Mouse (Mus musculus): Measurements from ENCODE around the gene Prrc2b. TPM values are rescaled to one million over a fixed set of nuclear protein-coding genes. Genes with fewer than 3 reads are reported as not detected.

Prrc2b gene
- total RNA-seq, 2 experiments from 2014 or later = 244 to 245 TPM

DNA sequence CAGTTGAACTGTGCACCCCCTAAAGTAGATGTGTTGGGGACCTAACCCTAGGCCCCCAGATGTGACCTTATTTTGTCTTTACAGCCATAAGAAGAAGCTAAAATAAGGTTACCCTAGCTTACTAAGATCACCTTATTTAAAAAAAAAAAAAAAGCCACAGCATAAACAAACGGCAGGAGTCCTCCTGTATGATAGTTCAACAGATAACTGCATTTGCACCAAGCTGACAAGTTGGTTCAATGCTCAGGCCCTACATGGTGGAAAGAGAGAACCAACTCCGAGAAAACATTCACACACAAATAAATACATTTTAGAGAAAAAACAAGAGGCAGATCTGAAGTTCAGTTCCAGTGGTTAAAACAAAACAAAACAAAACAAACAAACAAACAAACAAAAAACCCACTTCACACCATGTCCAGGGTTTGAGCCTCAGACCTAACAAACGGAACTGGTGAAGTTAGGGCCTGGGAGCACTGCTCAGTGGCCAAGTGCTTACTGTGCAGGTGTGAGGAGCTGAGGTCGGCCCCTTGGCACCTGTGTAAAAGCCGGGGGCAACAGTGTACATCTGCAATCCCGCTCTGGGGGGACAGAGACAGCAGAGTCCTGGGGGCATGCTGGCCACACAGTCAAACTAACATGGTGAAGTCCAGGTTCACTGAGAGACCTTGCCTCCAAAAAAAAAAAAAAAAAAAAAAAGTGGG is 18.9 kb upstream of the Prrc2b start:
- intact Hi-C loops (cut with DNase I) = loop anchor here (5.0 kb wide), 1 partner anchor 100 kb away; no protein-coding TSS in a partner anchor
- DNase-seq (ENCODE audit: low spot score in 2 of 2) = no peak

DNA sequence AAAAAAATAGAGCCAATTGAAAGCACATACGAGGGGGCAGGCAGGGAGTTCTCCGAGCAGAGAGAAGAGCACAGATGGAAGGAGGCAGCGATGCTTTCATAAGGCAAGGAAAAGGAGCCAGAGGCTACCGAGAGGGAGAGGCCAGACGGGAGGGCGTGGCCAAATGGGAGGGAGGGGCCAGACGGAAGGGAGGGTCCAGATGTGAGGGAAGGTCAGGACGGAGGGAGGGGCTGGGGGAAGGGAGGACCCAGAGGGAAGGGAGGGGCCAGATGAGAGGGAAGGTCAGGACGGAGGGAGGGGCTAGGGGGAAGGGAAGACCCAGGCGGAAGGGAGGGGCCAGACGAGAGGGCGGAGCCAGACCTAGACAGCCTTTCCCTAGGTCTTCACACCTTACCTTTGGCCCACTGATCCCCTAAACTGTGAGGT is 18.3 kb upstream of the Prrc2b start:
- DNase-seq (ENCODE audit: low spot score in 2 of 2) = no peak

DNA sequence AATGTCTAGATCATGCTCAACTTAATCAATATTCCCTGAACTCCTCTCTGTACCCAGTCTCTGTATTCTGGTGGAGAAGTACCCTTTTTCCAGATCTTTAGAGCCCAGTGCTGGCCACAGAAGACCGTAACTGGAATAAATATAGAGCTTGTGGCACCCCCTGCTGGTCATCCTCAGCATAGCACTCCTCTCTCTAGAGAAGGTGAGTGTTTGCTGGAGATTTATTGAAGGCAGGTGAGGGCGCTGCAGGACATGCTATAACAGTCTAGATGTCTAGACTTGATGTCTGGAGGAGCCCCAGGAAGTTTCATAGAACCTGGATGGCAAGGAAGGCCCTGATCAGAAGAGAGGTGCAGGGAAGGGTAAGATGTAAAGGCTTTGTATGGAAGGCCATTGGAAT is 16.8 kb upstream of the Prrc2b start:
- DNase-seq (ENCODE audit: low spot score in 2 of 2) = peak; percentile 92 to 94
- intact Hi-C loops (cut with DNase I) = loop anchor here (5.0 kb wide), 1 partner anchor 102 kb away; no protein-coding TSS in a partner anchor

More for the DNA sequence above, 18.3 kb upstream of the Prrc2b start:
- intact Hi-C loops (cut with DNase I) = loop anchor here (5.0 kb wide), 1 partner anchor 100 kb away; no protein-coding TSS in a partner anchor

DNA sequence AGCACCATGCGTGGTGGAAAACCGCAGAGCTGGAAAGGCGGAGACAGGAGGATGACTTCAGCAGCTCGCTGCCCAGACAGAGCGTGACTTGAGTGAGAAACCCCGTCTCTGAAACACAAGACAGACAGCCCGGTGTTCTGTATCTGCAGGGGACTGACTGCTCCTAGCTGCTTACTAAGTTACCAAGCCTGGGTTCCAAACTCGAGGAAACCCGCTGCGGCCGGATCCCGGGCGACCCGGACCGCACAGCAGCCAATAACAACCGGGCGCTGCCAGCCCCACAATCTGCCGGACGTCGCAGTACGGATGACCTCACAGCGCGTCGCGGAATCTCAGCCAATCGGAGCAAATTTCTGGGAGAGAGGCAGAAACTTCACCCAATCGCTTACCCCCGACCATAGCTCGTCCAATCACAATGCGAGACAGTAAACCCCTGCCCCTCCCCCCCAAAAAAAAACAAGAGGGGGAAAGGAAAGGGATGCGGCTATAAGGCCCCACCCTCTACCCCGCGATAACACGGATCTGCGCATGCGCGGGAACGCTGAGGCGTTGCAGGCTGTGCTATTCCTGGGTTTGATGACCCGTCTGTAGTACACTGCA is 13.1 kb upstream of the Prrc2b start:
- DNase-seq (ENCODE audit: low spot score in 2 of 2) = peak; percentile 96 to 99
- intact Hi-C loops (cut with DNase I) = loop anchor here (5.0 kb wide), 1 partner anchor 45 kb away; no protein-coding TSS in a partner anchor

DNA sequence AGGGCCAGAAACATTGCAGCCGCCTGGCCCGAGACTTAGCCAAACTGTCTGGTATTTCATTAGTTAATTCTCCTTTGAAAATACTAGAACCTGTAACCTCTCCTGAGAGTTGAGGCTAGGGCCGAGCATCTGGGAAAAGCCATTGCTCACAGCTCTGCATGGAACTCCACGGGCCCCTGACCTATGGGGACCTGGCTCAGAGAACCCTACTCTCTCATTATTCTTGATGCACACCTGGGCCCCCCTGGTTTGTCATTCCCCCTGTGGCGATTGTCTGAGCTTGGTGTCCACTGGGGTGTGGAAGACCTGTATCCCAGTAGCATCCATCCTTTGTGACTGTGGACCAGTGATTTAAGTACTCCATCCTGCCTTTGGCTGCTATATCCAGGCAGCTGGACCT is 11.5 kb upstream of the Prrc2b start:
- intact Hi-C loops (cut with DNase I) = loop anchor here (5.0 kb wide), 1 partner anchor 43 kb away; no protein-coding TSS in a partner anchor

DNA sequence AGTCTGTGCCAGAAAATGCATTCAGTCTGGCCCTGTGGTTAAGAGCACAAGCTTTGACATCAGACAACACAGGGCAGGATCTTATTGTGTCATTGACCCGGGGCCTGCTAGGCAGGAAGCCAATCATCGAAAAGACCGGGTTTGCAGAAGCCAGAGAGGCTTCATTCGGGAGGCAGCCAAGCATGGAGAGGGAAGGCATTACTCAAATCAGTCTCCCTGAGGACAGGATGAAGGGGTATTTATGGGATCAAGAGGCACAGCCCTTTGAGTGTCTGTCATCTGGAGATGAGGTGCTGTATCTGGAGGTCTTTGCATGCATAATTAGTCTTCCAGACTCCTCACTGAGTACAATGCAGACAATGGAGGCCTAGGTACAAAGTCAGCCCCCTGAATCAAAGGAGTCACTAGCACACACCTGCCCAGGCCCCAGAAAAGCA is 10.4 kb upstream of the Prrc2b start:
- intact Hi-C loops (cut with DNase I) = no loop called here
- DNase-seq (ENCODE audit: low spot score in 2 of 2) = no peak

More for the DNA sequence above, 11.5 kb upstream of the Prrc2b start:
- no peak for DNase-seq (ENCODE audit: low spot score in 2 of 2)

DNA sequence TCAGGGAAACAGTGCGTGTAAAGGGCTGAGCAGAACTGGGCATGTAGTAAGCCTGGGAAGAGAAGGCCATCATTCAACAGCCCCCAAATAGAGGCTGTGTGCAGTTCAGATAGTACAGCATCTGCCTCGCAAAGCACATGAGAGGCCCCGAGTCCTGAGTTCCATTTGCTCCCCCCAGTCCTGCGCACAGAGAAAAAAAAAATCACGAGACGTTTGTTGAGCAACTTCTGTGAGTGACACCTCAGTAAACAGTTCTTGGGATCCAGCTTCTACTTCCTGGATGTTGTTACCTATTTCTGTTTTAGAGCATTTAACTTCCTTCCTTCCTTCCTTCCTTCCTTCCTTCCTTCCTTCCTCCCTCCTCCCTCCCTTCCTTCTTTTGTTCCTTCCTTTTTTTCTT is 9.3 kb upstream of the Prrc2b start:
- DNase-seq (ENCODE audit: low spot score in 2 of 2) = no peak
- intact Hi-C loops (cut with DNase I) = no loop called here

DNA sequence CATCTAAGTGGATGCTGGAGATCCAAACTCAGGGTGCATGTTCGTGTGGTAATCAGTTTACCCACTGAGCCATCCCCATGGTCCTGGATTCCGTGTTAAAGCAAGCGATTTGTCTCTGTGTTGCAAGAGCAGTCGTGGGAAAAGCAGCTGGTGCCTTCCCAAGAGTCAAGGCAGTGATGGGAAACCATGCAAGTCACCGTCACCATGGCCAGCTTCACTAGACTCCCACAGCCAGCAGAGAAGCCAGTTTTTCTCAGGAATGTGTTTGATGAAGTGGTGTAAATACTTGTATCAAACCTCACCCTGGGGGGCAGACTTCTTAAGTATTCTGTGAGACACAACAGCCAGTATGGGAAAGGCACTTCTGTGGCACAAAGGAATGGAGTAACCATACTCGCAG is 8.5 kb upstream of the Prrc2b start:
- DNase-seq (ENCODE audit: low spot score in 2 of 2) = no peak
- intact Hi-C loops (cut with DNase I) = no loop called here

DNA sequence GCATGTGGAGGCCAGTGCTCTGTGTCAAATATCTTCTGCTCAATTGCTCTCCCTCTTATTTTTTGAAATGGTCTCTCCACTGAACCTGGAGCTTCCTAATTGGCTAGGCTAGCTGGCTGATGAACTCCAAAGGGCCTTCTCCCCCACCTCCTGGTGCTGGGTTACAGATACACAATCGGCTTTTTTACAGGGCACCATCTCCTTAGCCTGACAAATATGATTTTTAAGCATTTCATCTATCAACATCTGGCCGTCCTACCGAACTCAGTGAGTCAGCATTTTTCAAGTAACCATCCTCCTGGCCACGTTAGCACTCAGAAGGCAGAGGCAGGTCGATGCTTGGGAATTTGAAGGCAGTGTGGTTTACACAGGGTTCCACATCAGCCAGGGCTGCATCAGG is 6.2 kb upstream of the Prrc2b start:
- intact Hi-C loops (cut with DNase I) = no loop called here
- DNase-seq (ENCODE audit: low spot score in 2 of 2) = no peak

DNA sequence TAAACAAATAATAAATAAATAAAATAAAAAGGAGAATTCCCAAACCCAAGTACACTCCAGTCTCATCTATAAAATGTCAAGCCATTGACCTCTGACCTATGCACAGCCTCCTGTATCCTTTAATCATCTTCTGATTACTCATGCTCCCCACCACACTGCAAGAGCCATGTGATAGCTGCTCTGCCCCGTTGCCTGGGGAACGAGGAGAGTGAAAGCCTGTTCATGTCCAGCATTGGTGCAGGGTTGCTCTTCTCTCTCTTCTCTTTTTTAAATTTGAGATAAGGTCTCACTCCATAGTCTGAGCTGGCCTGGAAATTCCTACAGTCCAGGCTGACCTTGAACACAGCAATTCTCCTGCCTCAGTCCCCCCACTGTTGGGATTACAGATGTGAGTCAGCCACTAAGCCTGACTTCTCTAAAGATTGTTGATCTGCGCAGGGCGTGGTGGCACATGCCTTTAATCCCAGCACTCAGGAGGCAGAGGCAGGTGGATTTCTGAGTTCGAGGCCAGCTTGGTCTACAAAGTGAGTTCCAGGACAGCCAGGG is 4.2 kb upstream of the Prrc2b start:
- DNase-seq (ENCODE audit: low spot score in 2 of 2) = no peak
- intact Hi-C loops (cut with DNase I) = no loop called here

DNA sequence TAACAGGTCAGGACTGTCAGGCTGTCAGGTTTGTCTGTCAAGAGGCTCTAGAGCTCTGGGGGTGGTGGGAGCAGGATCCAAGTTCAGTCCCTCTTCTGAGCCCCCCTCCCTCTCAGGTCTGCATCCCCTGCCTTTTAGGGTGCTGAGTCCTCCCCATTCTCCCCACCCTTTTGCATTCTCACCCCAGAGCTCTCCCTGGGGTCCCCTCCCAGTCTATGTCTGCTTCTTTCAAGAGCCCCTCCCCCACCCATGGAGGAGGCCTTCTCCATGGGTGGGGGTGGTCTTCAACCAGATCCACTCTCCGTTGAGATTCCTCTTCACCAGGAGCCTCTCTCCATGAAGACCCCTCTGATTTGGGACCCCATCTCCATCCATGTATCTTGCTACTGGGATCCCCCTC is 747 bp upstream of the Prrc2b start:
- intact Hi-C loops (cut with DNase I) = loop anchor here (5.0 kb wide), 1 partner anchor 37 kb away; no protein-coding TSS in a partner anchor
- no peak for DNase-seq (ENCODE audit: low spot score in 2 of 2)

DNA sequence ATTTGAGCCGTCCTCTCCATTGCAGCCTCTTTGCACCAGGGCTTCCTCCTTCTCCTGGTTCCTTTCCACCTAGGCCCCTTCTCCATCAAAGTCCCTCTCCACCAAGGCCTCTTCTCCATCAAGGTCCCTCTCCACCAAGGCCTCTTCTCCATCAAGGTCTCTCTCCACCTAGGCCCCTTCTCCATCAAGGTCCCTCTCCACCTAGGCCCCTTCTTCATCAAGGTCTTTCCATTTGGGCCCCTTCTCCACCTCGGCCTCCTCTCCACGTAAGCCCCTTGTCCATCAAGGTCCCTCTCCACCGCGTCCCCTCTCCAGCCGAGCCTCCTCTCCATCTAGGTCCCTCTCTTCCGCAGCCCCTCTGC is 339 bp upstream of the Prrc2b start:
- DNase-seq (ENCODE audit: low spot score in 2 of 2) = no peak
- intact Hi-C loops (cut with DNase I) = loop anchor here (5.0 kb wide), 1 partner anchor 37 kb away; no protein-coding TSS in a partner anchor

DNA sequence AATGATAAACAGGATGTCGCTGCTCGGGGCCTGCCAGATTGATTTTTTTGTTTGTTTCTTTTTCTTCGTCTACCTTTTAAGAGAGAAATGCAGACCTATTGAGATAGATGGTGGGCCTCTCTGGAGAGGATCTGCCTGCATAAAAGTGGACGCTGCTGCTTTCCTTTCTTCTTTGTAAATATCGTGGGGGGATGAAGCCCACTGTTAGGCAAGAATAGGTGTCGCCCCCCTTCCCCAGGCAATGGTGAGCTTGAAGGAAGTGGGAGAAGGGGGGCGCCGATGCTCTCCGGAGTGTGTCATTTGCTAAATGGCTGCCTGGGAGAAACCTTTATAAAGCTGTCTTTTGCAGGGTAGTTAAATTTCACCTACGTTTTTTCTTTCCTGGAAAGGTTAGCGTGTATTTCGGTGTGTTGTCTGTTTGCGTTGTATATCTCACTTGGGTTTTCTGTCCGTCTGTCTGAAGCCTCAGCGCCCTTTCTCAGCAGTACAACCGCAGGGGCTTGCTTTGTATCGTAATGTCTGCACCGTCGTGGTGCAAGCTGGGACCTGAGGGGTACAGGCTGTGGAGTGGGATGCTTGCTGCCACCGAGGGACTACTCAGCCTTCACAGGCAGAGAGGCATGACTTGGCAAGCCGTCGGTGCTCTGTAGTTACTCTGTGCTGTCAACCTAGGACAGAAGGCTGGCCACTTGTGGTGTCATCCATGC is 931 bp downstream of the Prrc2b start:
- intact Hi-C loops (cut with DNase I) = loop anchor here (5.0 kb wide), 1 partner anchor 35 kb away; no protein-coding TSS in a partner anchor
- DNase-seq (ENCODE audit: low spot score in 2 of 2) = no peak

DNA sequence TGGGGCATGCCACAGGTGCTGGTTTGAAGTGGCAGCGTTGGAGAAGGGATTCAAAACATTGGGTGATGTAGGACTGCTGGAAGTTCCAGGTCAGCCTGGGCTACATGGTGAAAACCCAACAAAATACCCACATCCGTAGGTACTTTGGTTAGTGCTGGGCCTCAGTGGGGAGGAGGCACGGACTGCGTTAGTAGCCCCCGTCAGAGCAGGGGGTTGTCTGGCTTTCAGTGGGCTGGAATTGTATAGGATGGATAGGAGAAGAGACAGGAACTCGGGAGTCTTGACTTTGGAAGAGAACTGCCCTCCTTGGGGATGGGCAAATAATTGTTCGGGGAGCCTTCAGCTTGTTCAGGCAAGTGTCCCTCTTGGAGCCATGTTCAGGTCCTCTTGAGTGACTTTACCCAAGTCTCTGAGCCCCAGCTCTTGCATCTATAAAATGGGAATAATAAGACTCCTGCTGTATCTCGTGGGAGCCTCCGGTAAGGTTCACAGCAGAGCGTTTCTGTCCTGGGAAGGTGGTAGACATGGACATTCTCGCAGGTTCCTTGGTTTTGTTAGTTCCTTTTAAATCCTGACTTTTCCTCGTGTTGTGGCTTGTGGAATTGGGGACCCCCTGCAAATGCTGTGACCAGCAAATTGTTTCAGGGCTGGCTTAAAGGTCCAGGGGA is 1.6 kb downstream of the Prrc2b start:
- intact Hi-C loops (cut with DNase I) = loop anchor here (5.0 kb wide), 1 partner anchor 35 kb away; no protein-coding TSS in a partner anchor
- DNase-seq (ENCODE audit: low spot score in 2 of 2) = no peak

DNA sequence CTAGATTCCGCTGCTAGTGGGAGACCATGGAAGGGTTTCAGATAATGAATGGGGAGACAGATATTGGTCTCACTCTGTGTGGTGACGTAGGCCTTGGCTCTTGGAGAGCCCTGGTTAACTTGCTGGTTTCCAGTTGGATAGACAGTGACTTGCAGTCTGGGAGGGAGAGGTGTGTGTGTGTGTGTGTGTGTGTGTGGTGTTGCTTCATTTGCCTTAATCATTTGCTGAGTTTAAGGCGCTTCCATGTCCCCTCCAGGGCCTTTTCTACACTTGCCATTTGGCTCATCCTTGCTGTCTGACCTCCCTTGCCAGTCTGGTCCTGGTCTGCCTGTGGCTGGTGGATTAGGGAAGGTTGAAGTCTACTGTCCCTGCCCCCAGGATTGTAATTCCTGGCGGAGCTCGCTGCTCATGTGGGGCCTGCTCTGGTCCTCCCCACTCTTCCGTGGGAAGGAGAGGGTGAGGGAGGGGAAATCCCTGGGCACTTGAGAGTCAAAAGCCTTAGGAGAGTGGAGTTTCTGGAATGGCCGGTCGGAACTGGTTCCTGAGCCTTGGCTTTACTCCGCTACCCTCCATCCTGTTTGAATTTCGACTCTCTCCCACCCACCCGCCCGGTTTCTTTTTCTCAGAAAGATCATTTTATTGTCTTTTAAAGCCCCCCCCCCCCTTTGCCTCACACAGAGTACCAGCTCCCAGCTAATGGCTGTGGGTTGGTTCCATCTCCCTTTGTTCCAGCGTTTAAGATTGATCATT is 2.3 kb downstream of the Prrc2b start:
- no peak for DNase-seq (ENCODE audit: low spot score in 2 of 2)
- intact Hi-C loops (cut with DNase I) = loop anchor here (5.0 kb wide), 1 partner anchor 34 kb away; no protein-coding TSS in a partner anchor

DNA sequence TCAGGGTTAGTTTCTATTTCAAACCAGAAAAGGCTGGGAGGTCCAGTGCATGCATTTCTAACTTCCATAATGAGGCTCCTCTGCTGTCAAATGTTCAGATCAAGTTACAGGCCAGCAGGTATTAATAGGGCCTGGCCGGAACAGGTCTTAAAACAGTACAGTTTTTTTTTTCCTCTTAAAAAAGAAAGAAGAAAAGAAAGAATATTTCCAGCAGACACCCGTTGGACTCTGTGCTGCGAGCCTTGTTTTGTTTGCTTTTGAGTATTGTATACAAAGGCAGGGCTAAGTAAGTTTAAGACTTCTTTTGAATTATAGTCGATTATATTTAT is 2.9 kb downstream of the Prrc2b start:
- intact Hi-C loops (cut with DNase I) = loop anchor here (5.0 kb wide), 1 partner anchor 34 kb away; no protein-coding TSS in a partner anchor
- DNase-seq (ENCODE audit: low spot score in 2 of 2) = no peak

DNA sequence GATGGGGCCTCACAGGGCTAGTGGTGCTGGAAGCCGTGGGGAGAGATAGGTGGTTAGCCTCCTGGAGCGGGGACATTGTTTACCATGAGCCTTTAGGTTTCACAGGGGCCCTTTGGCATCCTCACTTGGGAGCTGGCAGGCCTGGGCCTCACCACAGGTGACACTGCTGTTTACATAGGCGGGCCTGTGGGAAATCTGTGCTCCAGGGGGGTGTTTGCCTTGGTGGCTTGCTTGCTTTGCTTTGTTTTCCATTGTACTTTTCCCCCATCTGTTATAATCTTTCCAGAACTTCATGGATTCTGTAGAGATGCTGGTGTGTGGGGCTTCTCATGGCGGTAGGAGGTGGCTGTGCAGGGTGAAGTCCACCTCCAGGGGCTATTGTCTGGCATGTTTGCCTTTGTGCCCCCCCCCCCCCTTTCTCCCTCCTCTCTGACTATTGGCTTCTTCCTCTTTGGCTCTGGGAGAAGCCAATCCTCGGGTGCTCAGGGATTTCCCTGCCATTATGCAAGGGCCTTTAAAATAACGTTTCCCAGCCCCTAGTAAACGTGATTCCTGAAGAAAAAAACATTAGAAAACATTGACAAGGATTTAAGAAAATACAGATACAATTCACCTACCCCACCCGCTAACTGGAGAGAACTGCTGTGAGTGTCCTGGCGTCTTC is 3.6 kb downstream of the Prrc2b start:
- intact Hi-C loops (cut with DNase I) = loop anchor here (5.0 kb wide), 1 partner anchor 33 kb away; no protein-coding TSS in a partner anchor
- DNase-seq (ENCODE audit: low spot score in 2 of 2) = no peak

DNA sequence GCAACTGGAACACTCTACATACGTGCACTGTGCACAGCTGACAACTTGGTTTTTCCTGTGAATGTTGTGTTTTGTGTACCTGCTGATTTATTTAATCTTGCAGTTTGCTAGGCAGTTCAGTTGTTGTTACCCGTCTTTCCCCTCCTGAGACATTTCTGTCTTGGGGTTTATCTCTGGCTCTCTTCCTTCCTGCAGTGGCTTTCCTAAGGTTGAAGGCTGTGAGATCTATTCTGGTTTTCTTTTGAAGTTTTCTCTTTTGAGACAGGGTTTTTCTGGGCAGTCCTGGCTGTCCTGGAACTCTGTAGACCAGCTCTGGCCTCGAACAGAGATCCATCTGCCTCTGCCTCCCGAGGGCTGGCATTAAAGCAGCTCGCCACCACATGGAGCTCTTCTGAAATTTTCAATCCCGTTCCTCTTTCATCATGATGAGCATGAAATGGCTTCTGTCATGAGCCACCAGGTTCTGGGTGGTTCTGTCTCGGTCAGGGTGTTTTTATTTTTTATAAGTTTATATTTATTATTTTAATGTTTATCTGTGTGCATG is 4.2 kb downstream of the Prrc2b start:
- intact Hi-C loops (cut with DNase I) = loop anchor here (5.0 kb wide), 1 partner anchor 32 kb away; no protein-coding TSS in a partner anchor
- DNase-seq (ENCODE audit: low spot score in 2 of 2) = no peak
